Mouse (Mus musculus): ENCODE data around the gene Qk. TPM values are rescaled to one million over a fixed set of nuclear protein-coding genes. Genes with fewer than 3 reads are reported as not detected.

Gene Qk
- polyA plus RNA-seq, 1 experiment = 252 TPM

- Histone ChIP-seq H3K4me1 (ENCODE audit: control insufficient read depth, insufficient read depth, low read length) (no peaks in the 10 kb centered on the region), H3K27ac (ENCODE audit: insufficient read depth, low read length) (no peak overlapping the region), H3K4me3 (ENCODE audit: insufficient read depth, low read length) (no peak overlapping the region)
- no peak for TF ChIP-seq POLR2A (IDR thresholded peaks at IDR 0.05; ENCODE audit: low read depth, low read length)
- no peak for TF ChIP-seq CTCF (IDR thresholded peaks at IDR 0.05; ENCODE audit: borderline replicate concordance, insufficient read depth, low read length)
Observed at GRCm38 (mm10) chr17:10216164-10216563, 103.5 kb downstream of the Qk start.

GRCm38 (mm10) chr17:10209154-10209777 lies 110.4 kb downstream of the Qk start:
- no peak overlapping the region for H3K27ac ChIP-seq (ENCODE audit: insufficient read depth, low read length)
- TF ChIP-seq CTCF (IDR thresholded peaks at IDR 0.05; ENCODE audit: borderline replicate concordance, insufficient read depth, low read length) = no peak
- TF ChIP-seq POLR2A (IDR thresholded peaks at IDR 0.05; ENCODE audit: low read depth, low read length) = no peak

DNA sequence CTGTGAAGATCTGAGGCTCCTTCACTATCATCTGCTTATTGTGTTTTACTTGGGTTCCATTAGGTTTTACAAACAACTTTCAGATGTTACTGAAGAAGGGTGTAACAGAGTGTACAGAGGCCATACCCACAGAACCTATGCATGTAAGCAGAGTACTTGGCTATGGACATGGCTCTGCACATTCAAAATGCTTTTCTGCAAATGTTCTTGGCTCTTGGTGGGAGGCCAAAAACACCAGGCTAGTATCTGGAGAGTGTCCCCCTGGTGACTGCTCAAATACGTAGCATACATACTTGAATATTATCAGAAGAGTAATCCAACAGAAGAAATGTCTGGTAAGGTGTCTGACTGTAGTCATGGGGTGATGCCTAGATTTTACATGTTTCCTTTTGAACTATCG lies 121.0 kb downstream of the Qk start:
- no peak overlapping the region for H3K4me3 ChIP-seq (ENCODE audit: insufficient read depth, low read length)
- no peaks in the 10 kb centered on the region for H3K4me1 ChIP-seq (ENCODE audit: control insufficient read depth, insufficient read depth, low read length)
- no peak overlapping the region for H3K27ac ChIP-seq (ENCODE audit: insufficient read depth, low read length)
- TF ChIP-seq CTCF (IDR thresholded peaks at IDR 0.05; ENCODE audit: borderline replicate concordance, insufficient read depth, low read length) (no peak), POLR2A (IDR thresholded peaks at IDR 0.05; ENCODE audit: low read depth, low read length) (no peak)

More at GRCm38 (mm10) chr17:10209154-10209777, 110.4 kb downstream of the Qk start:
- Histone ChIP-seq H3K4me3 (ENCODE audit: insufficient read depth, low read length) (no peak overlapping the region), H3K4me1 (ENCODE audit: control insufficient read depth, insufficient read depth, low read length) (no peaks in the 10 kb centered on the region)

DNA sequence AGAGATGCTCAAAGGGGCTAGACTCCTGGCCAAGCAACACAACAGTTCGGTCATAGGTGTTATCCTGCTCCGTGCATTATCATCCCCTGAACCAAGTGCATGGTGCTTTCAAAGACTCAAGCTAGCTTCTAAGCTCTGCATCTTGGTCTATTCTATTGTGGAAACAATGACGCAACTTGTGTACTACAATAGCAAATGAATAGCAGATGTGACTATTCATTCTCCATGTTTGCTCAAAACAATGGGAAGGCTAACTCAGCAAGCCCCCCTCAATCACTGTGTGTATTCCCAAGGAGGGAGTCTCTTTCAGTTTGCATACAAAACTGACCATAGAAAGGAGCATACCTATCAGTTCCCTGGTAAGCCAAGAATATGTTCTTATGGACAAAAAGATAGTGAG lies 121.4 kb downstream of the Qk start:
- Histone ChIP-seq H3K4me3 (ENCODE audit: insufficient read depth, low read length) (no peak overlapping the region), H3K4me1 (ENCODE audit: control insufficient read depth, insufficient read depth, low read length) (no peaks in the 10 kb centered on the region), H3K27ac (ENCODE audit: insufficient read depth, low read length) (no peak overlapping the region)
- TF ChIP-seq CTCF (IDR thresholded peaks at IDR 0.05; ENCODE audit: borderline replicate concordance, insufficient read depth, low read length) = no peak
- TF ChIP-seq POLR2A (IDR thresholded peaks at IDR 0.05; ENCODE audit: low read depth, low read length) = no peak

DNA sequence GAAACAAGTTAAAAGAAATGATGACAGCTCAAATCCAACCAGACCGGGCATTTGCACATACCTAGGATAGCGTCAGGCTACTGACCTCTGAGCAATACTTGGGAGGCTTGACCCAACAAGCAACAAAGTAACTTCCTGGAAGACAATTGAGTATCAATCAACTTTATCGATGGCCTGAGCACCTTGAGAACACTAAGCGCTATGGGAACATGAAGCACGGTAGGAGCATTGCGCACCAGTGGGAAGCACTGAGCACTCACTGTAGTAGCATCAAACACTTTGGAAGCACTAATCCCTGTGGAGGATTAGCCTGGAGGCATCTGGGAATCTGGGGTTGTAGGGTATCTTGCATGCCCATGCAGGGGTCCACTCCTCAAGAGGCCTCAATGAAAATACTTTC lies 124.0 kb downstream of the Qk start:
- H3K27ac ChIP-seq (ENCODE audit: insufficient read depth, low read length) = no peak overlapping the region
- H3K4me1 ChIP-seq (ENCODE audit: control insufficient read depth, insufficient read depth, low read length) = no peaks in the 10 kb centered on the region
- TF ChIP-seq POLR2A (IDR thresholded peaks at IDR 0.05; ENCODE audit: low read depth, low read length) = no peak
- TF ChIP-seq CTCF (IDR thresholded peaks at IDR 0.05; ENCODE audit: borderline replicate concordance, insufficient read depth, low read length) = no peak
- H3K4me3 ChIP-seq (ENCODE audit: insufficient read depth, low read length) = no peak overlapping the region

DNA sequence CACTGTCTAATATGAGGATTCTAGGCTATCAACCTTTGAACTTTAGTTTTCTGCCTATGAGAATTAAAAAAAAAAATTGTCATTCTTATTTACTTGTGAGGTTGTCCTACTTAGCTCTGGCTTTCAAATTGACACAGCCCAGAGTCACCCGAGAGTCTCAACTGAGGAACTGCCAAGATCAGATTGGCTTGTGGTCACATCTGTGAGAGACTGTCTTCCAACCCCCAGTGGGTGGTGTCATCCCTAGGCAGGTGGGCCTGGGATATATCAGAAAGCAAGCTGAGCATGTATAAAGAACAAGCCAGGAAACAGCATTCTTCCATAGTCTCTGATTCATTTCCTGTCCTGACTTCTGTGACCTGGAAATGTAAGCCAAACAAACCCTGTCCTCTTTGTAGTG lies 128.8 kb downstream of the Qk start:
- Histone ChIP-seq H3K4me3 (ENCODE audit: insufficient read depth, low read length) (no peak overlapping the region), H3K27ac (ENCODE audit: insufficient read depth, low read length) (no peak overlapping the region), H3K4me1 (ENCODE audit: control insufficient read depth, insufficient read depth, low read length) (no peaks in the 10 kb centered on the region)
- TF ChIP-seq CTCF (IDR thresholded peaks at IDR 0.05; ENCODE audit: borderline replicate concordance, insufficient read depth, low read length) = no peak
- no peak for TF ChIP-seq POLR2A (IDR thresholded peaks at IDR 0.05; ENCODE audit: low read depth, low read length)

DNA sequence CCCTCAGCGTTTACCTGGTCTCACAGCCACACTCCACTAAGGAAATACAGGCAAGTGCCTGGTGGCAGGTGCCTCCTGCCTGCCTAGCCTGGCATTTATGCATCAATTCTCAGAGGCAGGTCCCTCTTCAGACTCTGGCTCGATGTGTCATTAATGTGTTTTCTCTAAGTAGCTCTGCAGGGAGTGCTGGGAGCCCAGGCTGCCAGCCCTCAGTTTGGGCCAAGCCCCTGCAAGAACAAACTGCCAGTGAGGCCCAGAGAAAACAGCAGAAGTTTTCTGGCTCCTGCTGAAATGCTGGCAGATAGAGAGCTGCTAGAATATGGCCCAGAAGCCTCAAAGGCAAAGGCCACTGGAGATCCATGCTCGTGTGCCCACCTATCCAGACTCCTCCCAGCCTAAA lies 131.2 kb downstream of the Qk start:
- TF ChIP-seq CTCF (IDR thresholded peaks at IDR 0.05; ENCODE audit: borderline replicate concordance, insufficient read depth, low read length) = no peak
- no peak for TF ChIP-seq POLR2A (IDR thresholded peaks at IDR 0.05; ENCODE audit: low read depth, low read length)
- Histone ChIP-seq H3K27ac (ENCODE audit: insufficient read depth, low read length) (no peak overlapping the region), H3K4me1 (ENCODE audit: control insufficient read depth, insufficient read depth, low read length) (no peaks in the 10 kb centered on the region)

GRCm38 (mm10) chr17:10187431-10188020 lies 132.1 kb downstream of the Qk start:
- no peak for TF ChIP-seq CTCF (IDR thresholded peaks at IDR 0.05; ENCODE audit: borderline replicate concordance, insufficient read depth, low read length)
- no peak for TF ChIP-seq POLR2A (IDR thresholded peaks at IDR 0.05; ENCODE audit: low read depth, low read length)
- H3K4me3 ChIP-seq (ENCODE audit: insufficient read depth, low read length) = no peak overlapping the region
- no peaks in the 10 kb centered on the region for H3K4me1 ChIP-seq (ENCODE audit: control insufficient read depth, insufficient read depth, low read length)
- no peak overlapping the region for H3K27ac ChIP-seq (ENCODE audit: insufficient read depth, low read length)

More for the DNA sequence above, 131.2 kb downstream of the Qk start:
- no peak overlapping the region for H3K4me3 ChIP-seq (ENCODE audit: insufficient read depth, low read length)

GRCm38 (mm10) chr17:10181761-10182160 lies 137.9 kb downstream of the Qk start:
- no peak for TF ChIP-seq POLR2A (IDR thresholded peaks at IDR 0.05; ENCODE audit: low read depth, low read length)
- no peak for TF ChIP-seq CTCF (IDR thresholded peaks at IDR 0.05; ENCODE audit: borderline replicate concordance, insufficient read depth, low read length)
- Histone ChIP-seq H3K4me1 (ENCODE audit: control insufficient read depth, insufficient read depth, low read length) (no peaks in the 10 kb centered on the region), H3K4me3 (ENCODE audit: insufficient read depth, low read length) (no peak overlapping the region), H3K27ac (ENCODE audit: insufficient read depth, low read length) (no peak overlapping the region)

GRCm38 (mm10) chr17:10177096-10177495 lies 142.6 kb downstream of the Qk start:
- no peak overlapping the region for H3K27ac ChIP-seq (ENCODE audit: insufficient read depth, low read length)
- H3K4me1 ChIP-seq (ENCODE audit: control insufficient read depth, insufficient read depth, low read length) = no peaks in the 10 kb centered on the region
- H3K4me3 ChIP-seq (ENCODE audit: insufficient read depth, low read length) = no peak overlapping the region
- TF ChIP-seq CTCF (IDR thresholded peaks at IDR 0.05; ENCODE audit: borderline replicate concordance, insufficient read depth, low read length) = no peak
- TF ChIP-seq POLR2A (IDR thresholded peaks at IDR 0.05; ENCODE audit: low read depth, low read length) = no peak
